ENCODE assay signal across 31 mouse cellular contexts in genomic region chr11:80884521-80885231, GRCm38 (mm10). TPM values are rescaled to one million over a fixed set of nuclear protein-coding genes. Genes with fewer than 3 reads are reported as not detected.
DNase-seq lines count a peak whose midpoint lies in the region; ATAC-seq and TF ChIP-seq lines count a peak whose summit lies in the region.
"Had no signal": no experiment of that assay in that cellular context is flagged by ENCODE, and none has a peak within 500 bp of the region (broad histone marks: within the 10 kb centered on the region; RNA-seq: fewer than 3 reads in every experiment).

No protein-coding gene starts in this region.

- H3K27ac ChIP-seq in cerebellum, adult 2 months (ENCODE audit: insufficient read depth, low read length), result no peak overlapping the region
- H3K27ac ChIP-seq: heart, embryonic 15.5 days; kidney, embryonic 15.5 days; limb, embryonic 15.5 days; liver, embryonic 15.5 days; macrophage; midbrain, embryonic 12.5 days; neural tube, embryonic 13.5 days had no signal

- H3K27me3 ChIP-seq in cerebellum, adult 2 months (ENCODE audit: control insufficient read depth, insufficient read depth, low read length), result no peaks in the 10 kb centered on the region
- H3K27me3 ChIP-seq: kidney, embryonic 15.5 days; limb, embryonic 15.5 days had no signal

- 72% methylated on average over 6 of the region's 6 CpGs for WGBS in cerebellum, adult 2 months

- peaks cover 31% of the 10 kb centered on the region for H3K4me1 ChIP-seq in cerebellum, adult 2 months (ENCODE audit: control insufficient read depth, insufficient read depth, low read length)
- H3K4me1 ChIP-seq: heart, embryonic 15.5 days; kidney, embryonic 15.5 days; liver, embryonic 15.5 days; neural tube, embryonic 13.5 days had no signal

- H3K4me3 ChIP-seq in cerebellum, adult 2 months (replicated peaks; ENCODE audit: insufficient read depth, low read depth, low read length), result no peak overlapping the region
- H3K4me3 ChIP-seq: heart, embryonic 15.5 days; kidney, embryonic 15.5 days; limb, embryonic 15.5 days; liver, embryonic 15.5 days; midbrain, embryonic 12.5 days; neural tube, embryonic 13.5 days had no signal

- TF ChIP-seq POLR2A in cerebellum, adult 2 months (IDR thresholded peaks at IDR 0.05; ENCODE audit: borderline replicate concordance, insufficient read depth, low read length), result no peak

- no peak for TF ChIP-seq CTCF in cerebellum, adult 2 months (IDR thresholded peaks at IDR 0.05; ENCODE audit: borderline replicate concordance, insufficient read depth, low read depth, low read length)

- intact Hi-C loops in left cerebral cortex, postnatal 4 days (cut with DNase I), result no loop called here
- intact Hi-C loops in left cerebral cortex, postnatal 10 days (cut with DNase I), result no loop called here

- DNase-seq in frontal cortex, postnatal 25 days (ENCODE audit: low spot score in 2 of 2), result no peak
- DNase-seq in left cerebral cortex, postnatal 4 days, result peak; percentile 31
- no peak for DNase-seq in left cerebral cortex, postnatal 10 days (ENCODE audit: extremely low spot score in 1 of 2, low spot score in 2 of 2)
- DNase-seq in cerebellum, adult 2 months, result peak; percentile 57 to 66
- DNase-seq in cerebellum, postnatal 25 days, result peak; percentile 56 to 68
- DNase-seq: adrenal gland, postnatal 36 days; B cell, adult 2 months; embryo, embryonic 11 days; gastrocnemius, postnatal 25 days; heart, postnatal 4 days; right cerebral cortex, postnatal 25 days; thymus, adult 2 months had no signal

- peak; percentile 48; the same call in 1 of the 2 replicates for ATAC-seq in frontal cortex, adult (ENCODE audit: low TSS enrichment)
- no peak for ATAC-seq in monocyte, adult 5-6 weeks (replicated peaks; ENCODE audit: insufficient number of reproducible peaks, low FRiP score, low TSS enrichment, poor library complexity, severe bottlenecking)
- ATAC-seq: forebrain, embryonic 16.5 days; hindbrain, embryonic 16.5 days; intestine, postnatal 0 days had no signal

RNA-seq across cellular contexts. Expression of gene Spaca3, which starts 26.5 kb away (rescaled TPM):
- not detected for total RNA-seq in left cerebral cortex, postnatal 4 days (2021)
- total RNA-seq in left cerebral cortex, postnatal 10 days (2021), result not detected
- polyA plus RNA-seq in cerebellum, adult 2 months (2012; rRNA removed), result not detected in 2 replicates
- total RNA-seq in monocyte, adult 5-6 weeks (2017), result not detected in 3 replicates
- total RNA-seq: adrenal gland, postnatal 36 days; gastrocnemius, postnatal 25 days; heart, adult 8-10 months; heart, postnatal 4 days; layer of hippocampus, adult 18-20 months; left cerebral cortex, postnatal 14 days had no signal
- polyA plus RNA-seq: embryonic facial prominence, embryonic 14.5 days; forebrain, embryonic 16.5 days; heart, embryonic 15.5 days; hindbrain, embryonic 16.5 days; intestine, postnatal 0 days; kidney, embryonic 15.5 days; limb, embryonic 15.5 days; liver, embryonic 15.5 days; lung, embryonic 16.5 days; macrophage; midbrain, embryonic 12.5 days; neural tube, embryonic 13.5 days; stomach, embryonic 16.5 days; urinary bladder, adult 2 months had no signal

Comparison
In these comparisons a context has a peak if more than half of its experiments do, and no peak if none do; other contexts are left out.
1. DNase-seq: peak in left cerebral cortex, postnatal 4 days (single experiment), cerebellum, adult 2 months (2 of 2) and cerebellum, postnatal 25 days (2 of 2); none in frontal cortex, postnatal 25 days (0 of 2) and left cerebral cortex, postnatal 10 days (0 of 2).